Mouse (Mus musculus) pancreas, adult 10 weeks (tissue): ENCODE data around the gene Tmem143. TPM values are rescaled to one million over a fixed set of nuclear protein-coding genes. Genes with fewer than 3 reads are reported as not detected.

Experiments used
- polyA plus RNA-seq: library from polyadenylated mRNA; stranded (reverse); fragments of 350-450 nt; fragmentation: Illumina TruSeq; extraction: RNeasy Lipid Tissue Mini Kit (QIAGEN cat#74804); gene quantifications from one replicate; pipeline ENCODE4 v1.2.3, GENCODE M21; 2015; ENCODE audit warnings: low read depth, low replicate concordance; ENCODE audit not compliant: insufficient read depth

Tmem143 gene
- 6.6 TPM for polyA plus RNA-seq

GRCm38 (mm10) chr7:45896517-45897257 is at the start of gene Tmem143, which contains the start of gene Syngr4:
Gene Tmem143 (plus strand): TSS chr7:45896941.
Gene Syngr4 (minus strand): TSS chr7:45896714.

GRCm38 (mm10) chr7:45872624-45873023 is 24.1 kb upstream of the Tmem143 start, which contains the start of gene Kdelr1:
Gene Kdelr1 (plus strand): TSS chr7:45872772.

GRCm38 (mm10) chr7:45878278-45878677 is 18.5 kb upstream of the Tmem143 start, which contains the start of gene Grin2d:
Gene Grin2d (minus strand): TSS chr7:45878378.

GRCm38 (mm10) chr7:45921242-45921621 is 24.5 kb downstream of the Tmem143 start, which contains the start of gene Emp3:
Gene Emp3 (minus strand): TSS chr7:45921404.

GRCm38 (mm10) chr7:45923762-45924428 is 27.2 kb downstream of the Tmem143 start, which contains the start of gene Ccdc114:
Gene Ccdc114 (plus strand): TSS chr7:45924072.

Other genes starting within 250 kb of the Tmem143 start
- gene Fut2, start 230.5 kb upstream of the Tmem143 start, polyA plus RNA-seq = not detected
- not detected for gene Ntn5, start 212.9 kb upstream of the Tmem143 start, polyA plus RNA-seq
- not detected for gene Sec1, start 202.5 kb upstream of the Tmem143 start, polyA plus RNA-seq
- 2.1 TPM for gene Car11, start 197.1 kb upstream of the Tmem143 start, polyA plus RNA-seq
- 5.6 TPM for gene Dbp, start 191.9 kb upstream of the Tmem143 start, polyA plus RNA-seq
- 401 TPM for gene Rpl18, start 181.5 kb upstream of the Tmem143 start, polyA plus RNA-seq
- 9.0 TPM for gene Sphk2, start 178.9 kb upstream of the Tmem143 start, polyA plus RNA-seq
- not detected for gene Fam83e, start 175.7 kb upstream of the Tmem143 start, polyA plus RNA-seq
- gene Spaca4, start 171.1 kb upstream of the Tmem143 start, polyA plus RNA-seq = not detected
- 4.6 TPM for gene Lmtk3, start 113.2 kb upstream of the Tmem143 start, polyA plus RNA-seq
- not detected for gene Sult2b1, start 112.3 kb upstream of the Tmem143 start, polyA plus RNA-seq
- 31.3 TPM for gene Cyth2, start 82.4 kb upstream of the Tmem143 start, polyA plus RNA-seq
- not detected for gene Kcnj14, start 72.2 kb upstream of the Tmem143 start, polyA plus RNA-seq
- gene Grwd1, start 66.0 kb upstream of the Tmem143 start, polyA plus RNA-seq = 4.1 TPM
- 53.6 TPM for gene Kdelr1, start 24.2 kb upstream of the Tmem143 start, polyA plus RNA-seq
- gene Grin2d, start 18.6 kb upstream of the Tmem143 start, polyA plus RNA-seq = 0.42 TPM
- gene Syngr4, start 227 bp upstream of the Tmem143 start, polyA plus RNA-seq = not detected
- gene Emp3, start 24.5 kb downstream of the Tmem143 start, polyA plus RNA-seq = 42.8 TPM
- 0.72 TPM for gene Ccdc114, start 27.1 kb downstream of the Tmem143 start, polyA plus RNA-seq
- gene Abcc6, start 133.4 kb downstream of the Tmem143 start, polyA plus RNA-seq = 0.63 TPM
- 13.3 TPM for gene Nomo1, start 136.8 kb downstream of the Tmem143 start, polyA plus RNA-seq
- 3.5 TPM for gene Kcnj11, start 203.8 kb downstream of the Tmem143 start, polyA plus RNA-seq